Mouse (Mus musculus) kidney, adult 2 months (tissue): ENCODE data around the gene Fgf11.

Source experiments
- CTCF ChIP-seq: fragments of 200-500 bp; conservative IDR thresholded peaks from 2 replicates; pipeline ENCODE4 v1.5.1; 2011; ENCODE audit warnings: low read depth, mild to moderate bottlenecking, control low read depth, low read length, moderate library complexity, mixed read lengths; ENCODE audit not compliant: insufficient read depth, insufficient read length
- POLR2A ChIP-seq: fragments of 200-500 bp; IDR thresholded peaks from one replicate; pipeline ENCODE4 v1.6.1; 2011; ENCODE audit warnings: low read depth, low read length, control low read depth

DNA sequence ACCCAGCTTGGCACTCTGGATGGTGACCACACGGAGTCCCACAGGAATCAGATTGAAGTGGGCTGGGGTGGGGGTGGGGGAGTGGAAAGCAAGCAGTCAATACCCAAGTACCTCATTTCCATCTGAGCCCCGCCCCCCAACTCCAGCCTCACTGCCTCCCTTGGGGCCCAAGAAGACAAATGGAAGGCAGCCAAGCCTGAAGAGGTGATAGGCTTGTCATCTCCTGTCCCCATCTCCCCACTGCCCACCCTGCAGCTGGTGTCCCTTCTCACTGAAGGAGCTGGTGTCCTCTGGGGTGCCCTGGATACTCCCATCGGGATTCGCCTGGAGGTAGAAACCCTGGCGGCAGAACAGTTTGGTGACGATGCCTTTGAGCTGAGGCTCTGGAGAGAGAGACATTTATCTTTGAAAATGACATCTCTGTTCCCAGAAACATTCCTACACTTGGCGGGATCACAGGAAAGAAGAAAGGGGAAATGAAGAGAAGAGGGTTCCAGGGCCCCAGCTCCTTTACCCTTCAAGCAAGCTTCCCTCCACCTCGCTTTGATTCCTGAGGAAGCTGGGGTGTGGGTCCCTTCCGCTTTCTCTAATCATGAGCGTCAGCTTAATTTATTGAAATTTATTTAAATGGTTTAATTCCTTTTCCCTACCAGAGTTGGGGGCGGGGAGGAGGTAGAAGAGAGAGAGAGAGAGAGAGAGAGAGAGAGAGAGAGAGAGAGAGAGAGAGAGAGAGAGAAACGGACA lies 2.1 kb downstream of the Fgf11 start:
- TF ChIP-seq CTCF = no peak
- no peak for TF ChIP-seq POLR2A
